Mouse (Mus musculus) left cerebral cortex, postnatal 25 days (tissue): ENCODE results near the gene Pex12. TPM values are rescaled to one million over a fixed set of nuclear protein-coding genes. Genes with fewer than 3 reads are reported as not detected.
"Not testable (repeated sequence)": the region's sequence is repeated elsewhere in the genome, so short reads cannot be mapped to it uniquely, and the experiment has no call there.

Experiments
- DNase-seq, 2 experiments: peaks; one replicate each; pipeline ENCODE4 v3.0.0; 2022; ENCODE audit warnings: low spot score in 2 of 2, mixed read lengths in 1 of 2
- intact Hi-C: fragments of 180-260 bp; cut with DNase I; formaldehyde crosslinking; loops from one replicate; pipeline ENCODE4 v1.15.1; 2025
- total RNA-seq, 2 experiments: library from RNA; stranded (reverse); gene quantifications; 2 replicates each; pipeline ENCODE4 v1.2.3; 2021

Pex12 gene
- 10 to 100 TPM in 1 of 2 experiments, 1 to 10 TPM in 1; 9.5 to 11.6 TPM for total RNA-seq

DNA sequence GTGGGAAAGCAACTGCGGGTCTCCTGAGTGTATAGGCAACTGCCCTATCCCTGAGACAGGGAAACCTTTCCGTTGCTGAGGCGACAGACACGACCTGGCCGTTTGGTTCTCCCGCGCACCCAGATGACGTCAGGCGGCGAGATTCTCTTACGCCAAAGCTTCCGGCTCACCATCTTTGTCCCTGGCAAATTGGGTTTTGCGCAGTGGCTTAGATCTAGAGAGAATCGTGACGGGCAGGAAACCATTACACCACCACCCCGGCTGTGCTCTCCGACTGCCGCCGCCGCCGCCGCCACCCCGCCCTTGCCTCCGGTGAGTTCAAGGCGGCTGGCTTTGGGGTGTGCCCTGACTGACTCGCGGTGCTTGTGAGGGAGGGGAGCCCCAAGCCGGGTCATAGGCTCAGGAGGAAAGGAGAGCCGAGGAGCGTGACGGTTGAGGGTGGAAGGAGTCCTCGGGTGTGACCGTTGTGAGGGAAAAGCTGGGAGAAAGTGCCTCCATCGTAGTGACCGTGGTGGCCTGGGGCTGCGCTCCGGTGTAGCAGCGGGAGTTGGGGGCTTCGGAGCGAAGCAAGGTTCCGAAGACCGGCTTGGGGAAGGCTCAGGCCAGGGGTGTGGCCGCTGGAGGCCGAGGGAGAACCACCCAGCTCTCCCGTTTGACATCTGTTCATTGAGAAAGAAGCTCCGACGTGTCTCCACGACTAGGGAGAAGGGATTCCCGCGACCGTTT lies at the start of gene Pex12:
Gene Pex12 (minus strand): TSS at position 61 of the 726 bp plus-strand sequence.
- peak; percentile 94 to 98 for DNase-seq
- intact Hi-C loops, result no loop called here

DNA sequence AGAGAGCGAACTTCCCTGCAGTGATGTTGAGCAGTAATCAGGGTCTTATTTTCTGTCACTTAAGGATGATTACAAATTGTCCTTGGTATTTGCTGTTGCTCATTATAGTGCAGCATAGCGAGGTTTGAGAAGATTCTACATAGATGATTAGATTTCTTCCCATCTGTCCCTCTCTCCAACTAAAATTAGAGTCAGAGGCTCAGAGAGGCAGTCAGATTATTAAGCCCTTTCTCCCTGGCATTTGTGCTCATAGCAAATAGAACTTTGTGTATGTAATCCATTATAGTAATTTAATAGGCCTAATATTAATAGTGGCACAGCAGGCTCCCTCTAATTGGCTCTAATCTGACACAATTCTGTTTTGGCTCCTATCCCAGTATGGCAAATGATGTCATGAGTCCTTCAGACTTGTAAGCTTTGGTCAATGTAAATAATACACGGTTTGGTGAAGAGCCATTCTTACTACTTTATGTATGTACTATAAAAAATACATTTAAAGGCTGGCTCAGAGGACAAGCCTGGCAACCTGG lies 39.4 kb upstream of the Pex12 start:
- intact Hi-C loops, result no loop called here
- DNase-seq, result no peak

DNA sequence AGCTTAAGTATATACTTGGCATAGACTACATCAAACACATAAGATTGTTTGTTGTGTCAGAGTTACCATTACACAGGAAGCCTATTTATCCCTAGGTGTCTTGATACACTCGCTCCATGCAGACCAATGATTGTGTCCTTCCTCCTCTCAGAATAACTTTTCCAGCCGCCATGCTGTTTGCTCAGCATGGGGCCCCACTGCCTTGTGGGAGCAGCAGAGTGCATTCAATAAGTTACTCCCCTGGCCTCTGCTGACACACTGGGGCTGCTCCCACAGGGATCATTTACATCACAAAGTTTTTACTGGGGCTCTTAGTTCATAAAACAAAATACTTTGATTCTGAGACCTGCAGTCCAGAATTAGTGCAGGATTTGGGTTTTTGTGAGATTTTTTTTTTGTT lies 37.3 kb upstream of the Pex12 start:
- intact Hi-C loops, result no loop called here
- DNase-seq, result no peak

DNA sequence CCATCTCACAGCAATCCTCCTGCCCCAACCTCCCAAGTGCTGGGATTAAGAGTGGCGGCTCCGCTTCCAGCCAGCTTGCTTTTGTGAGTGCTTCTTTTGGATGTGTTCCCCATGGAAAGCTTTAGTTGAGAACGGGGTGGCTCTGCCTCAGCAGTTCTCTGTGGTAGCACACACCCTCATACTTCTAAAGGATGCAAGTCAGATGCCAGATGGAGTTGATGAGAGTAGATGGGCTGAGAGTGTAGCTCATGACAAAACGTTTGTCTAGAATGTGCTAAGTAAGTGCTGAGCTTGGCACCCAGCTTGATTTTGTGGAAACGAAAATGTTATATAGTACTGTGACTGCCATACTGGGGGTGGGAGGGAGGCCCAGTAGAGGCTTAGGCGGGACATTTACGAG lies 33.4 kb upstream of the Pex12 start:
- intact Hi-C loops, result no loop called here
- peak; percentile 26 to 90 for DNase-seq

DNA sequence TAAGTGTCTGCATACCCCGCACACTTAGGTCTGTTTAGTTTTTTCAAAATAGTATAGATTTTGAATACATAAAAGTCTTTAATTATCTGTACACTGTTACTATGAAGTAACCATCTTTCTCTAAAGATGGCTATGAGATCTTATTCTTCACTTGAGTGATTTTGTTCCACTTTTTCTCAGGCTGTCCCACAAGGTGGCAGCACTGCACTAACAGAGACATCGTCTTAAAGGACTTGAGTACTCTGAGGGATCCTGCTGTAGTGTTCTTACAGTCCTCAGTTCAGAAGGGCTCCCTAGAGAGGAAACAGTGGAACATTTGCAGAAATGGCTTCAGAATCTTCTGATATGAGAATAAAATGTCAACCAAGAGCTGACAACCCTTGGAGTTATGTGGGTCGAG lies 25.0 kb upstream of the Pex12 start:
- intact Hi-C loops, result loop anchor here (2.0 kb wide), 1 partner anchor 97 kb away; no protein-coding TSS in a partner anchor
- peak; percentile 44 to 70 for DNase-seq

DNA sequence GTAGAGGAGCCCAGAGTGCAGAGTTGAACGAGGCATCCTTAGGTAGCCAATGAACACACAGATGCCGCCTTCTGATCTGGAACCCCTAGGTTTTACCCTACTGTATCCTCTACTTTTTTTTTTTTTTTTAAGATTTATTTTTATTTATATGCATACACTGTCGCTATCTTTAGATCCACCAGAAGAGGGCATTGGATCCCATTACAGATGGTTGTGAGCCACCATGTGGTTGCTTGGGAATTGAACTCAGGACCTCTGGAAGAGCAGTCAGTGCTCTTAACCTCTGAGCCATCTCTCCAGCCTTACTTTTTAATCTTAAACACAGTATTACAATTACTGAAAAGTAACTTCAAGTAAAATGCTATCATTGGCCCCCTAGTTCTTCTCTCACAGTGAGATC lies 24.3 kb upstream of the Pex12 start:
- not testable (repeated sequence) for DNase-seq
- intact Hi-C loops, result loop anchor here (2.0 kb wide), 1 partner anchor 98 kb away; no protein-coding TSS in a partner anchor

DNA sequence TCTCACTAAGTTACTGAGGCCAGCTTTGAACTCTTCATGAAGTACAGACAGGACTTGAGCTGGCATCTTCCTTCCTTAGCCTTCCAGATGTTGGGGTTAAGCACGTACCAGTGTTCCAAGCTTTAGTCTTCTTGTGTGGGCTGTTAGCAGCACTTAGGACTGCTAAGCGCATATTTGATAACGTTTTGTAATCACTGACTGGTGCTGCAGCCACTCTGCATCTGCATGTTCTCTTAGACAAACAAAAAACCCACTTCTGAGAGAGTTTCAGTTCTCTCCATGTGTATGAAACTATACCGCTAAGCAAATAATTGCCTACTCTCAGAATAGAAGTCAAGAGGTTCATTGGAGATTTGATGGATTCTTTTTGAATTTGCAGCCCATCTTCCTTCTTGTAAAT lies 16.7 kb upstream of the Pex12 start:
- no peak for DNase-seq
- intact Hi-C loops, result no loop called here

DNA sequence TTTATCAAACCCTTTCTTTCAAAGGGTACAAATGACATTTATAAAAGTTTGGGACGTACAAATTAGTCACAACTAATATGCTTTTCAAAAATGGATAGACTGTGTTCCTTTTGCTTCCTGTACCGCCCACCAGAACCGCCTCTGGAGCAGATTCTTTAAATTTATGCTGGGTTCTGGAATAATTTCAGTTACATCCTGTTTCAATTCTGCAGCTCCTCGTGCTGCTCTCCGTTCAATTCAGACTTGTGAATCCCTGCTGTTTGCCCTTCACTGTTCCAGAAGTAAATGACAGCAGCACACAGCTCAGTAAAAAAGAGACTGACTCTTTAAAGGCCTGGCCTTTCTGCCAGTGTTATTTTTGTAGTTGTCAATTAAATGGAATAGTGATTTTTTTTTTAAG lies 10.1 kb upstream of the Pex12 start:
- intact Hi-C loops, result no loop called here
- peak; percentile 61 to 82 for DNase-seq

DNA sequence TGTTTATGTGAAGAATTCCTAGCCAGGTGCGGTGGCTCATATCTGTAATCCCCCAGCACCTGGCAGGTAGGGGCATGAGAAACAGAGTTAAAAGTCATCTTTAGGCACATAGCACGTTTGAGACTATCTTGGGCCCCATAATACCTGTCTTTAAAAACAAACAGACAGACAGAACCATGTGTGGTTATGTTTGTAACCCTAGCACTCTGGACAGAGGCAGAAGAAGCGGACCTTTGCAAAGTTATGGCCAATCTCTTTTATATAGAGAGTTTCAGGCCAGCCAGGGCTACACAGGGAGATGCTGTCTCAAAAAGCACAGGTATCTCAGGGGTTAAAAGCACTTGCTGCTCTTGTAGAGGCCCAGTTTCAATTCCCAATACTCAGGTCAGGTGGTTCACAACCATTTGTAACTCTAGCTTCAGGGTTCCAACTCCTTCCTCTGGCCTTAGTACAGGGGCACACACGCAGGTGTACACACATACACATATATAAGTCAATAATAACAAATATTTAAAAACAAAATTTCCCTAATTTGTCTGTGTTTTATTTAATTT lies 4.4 kb upstream of the Pex12 start:
- intact Hi-C loops, result no loop called here
- DNase-seq, result no peak

DNA sequence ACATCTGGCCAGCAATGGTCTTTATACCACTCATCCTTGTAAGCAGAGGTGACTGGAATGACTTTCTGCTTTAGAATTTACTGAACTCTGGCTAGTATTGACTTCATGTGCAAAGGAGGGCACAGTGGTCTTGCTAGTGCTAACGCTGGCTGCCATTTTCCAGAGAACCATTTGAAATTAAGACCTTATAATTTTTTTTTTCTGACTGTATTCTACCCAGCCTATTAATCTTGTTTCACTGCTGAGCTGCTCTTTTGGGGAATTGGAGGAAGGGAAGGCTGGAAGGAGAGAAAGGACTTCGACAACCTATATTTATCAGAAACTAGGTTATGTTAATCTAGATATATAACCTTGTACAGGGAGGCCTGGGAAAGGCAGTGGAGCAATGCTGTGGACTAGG lies 2.1 kb upstream of the Pex12 start:
- DNase-seq, result no peak
- intact Hi-C loops, result no loop called here

DNA sequence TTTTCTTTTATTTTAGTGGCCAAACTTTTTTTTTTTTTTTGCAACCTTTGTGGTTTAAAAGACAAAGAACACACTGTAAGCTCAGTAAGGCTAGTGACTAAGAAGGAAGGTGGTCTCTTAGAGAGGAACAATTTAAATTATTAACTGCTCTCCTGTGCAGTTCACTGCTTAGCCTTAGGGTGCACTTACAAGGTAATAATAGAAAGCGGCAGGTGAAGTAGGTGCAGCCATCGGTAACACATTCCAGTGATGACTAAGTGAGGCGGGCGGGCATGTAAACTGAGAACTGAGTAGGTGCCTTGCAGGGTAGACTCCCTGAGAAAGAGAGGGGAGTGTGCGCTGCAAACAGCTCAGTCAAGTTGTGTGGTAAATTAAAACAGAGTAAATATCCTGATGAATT lies 1.4 kb upstream of the Pex12 start:
- intact Hi-C loops, result no loop called here
- peak; percentile 16 to 44 for DNase-seq

DNA sequence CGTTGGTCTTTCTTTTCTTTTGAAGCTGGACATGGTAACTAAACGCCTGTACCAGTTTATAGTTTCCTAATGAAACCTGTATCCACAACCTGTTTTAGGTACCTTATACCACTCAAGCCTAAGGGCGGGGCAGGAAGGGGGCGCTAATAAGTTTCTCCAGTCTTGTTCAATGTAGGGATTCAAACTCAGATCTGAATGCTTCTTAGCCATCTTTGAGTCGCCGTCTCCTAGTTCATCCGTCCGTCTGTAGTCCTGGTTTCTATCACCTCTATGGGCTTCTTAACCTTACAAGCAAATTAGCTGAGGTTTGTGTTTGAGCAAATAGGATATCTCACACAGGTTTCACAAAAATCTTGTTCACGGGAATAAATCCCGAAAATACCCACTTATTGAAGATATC lies 262 bp downstream of the Pex12 start:
- intact Hi-C loops, result no loop called here
- DNase-seq, result no peak

DNA sequence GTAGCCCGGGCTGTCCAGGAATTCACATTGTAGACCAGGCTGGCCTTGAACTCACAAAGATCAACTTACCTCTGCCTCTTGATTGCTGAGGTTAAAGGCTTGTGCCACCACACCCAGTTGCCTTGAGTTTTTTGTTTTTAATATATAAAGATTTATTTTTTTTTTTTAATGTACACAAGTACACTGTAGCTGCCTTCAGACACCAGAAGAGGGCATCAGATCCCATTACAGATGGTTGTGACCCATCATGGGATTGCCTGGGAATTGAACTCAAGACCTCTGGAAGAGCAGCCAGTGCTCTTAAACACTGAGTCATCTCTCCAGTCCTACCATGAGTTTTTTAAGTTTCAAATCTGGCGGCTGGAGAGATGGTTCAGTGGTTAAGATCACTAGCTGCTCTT lies 955 bp downstream of the Pex12 start:
- no peak for DNase-seq
- intact Hi-C loops, result no loop called here

DNA sequence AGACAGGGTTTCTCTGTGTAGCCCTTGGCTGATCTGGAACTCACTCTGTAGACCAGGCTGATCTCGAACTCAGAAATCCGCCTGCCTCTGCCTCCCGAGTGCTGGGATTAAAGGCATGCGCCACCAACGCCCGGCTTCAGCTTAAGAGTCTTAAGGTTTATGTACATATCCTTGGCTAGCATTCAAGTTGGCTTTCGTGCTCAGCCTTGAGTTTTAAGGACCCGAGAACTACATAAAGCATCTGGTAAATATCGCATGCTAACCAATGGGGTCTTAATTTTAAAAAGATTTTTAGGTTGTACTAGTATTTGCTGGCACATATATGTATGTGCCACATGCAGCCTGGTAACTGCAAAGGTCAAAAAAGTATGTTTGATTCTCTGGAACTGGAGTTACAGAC lies 2.7 kb downstream of the Pex12 start:
- no peak for DNase-seq
- intact Hi-C loops, result no loop called here

DNA sequence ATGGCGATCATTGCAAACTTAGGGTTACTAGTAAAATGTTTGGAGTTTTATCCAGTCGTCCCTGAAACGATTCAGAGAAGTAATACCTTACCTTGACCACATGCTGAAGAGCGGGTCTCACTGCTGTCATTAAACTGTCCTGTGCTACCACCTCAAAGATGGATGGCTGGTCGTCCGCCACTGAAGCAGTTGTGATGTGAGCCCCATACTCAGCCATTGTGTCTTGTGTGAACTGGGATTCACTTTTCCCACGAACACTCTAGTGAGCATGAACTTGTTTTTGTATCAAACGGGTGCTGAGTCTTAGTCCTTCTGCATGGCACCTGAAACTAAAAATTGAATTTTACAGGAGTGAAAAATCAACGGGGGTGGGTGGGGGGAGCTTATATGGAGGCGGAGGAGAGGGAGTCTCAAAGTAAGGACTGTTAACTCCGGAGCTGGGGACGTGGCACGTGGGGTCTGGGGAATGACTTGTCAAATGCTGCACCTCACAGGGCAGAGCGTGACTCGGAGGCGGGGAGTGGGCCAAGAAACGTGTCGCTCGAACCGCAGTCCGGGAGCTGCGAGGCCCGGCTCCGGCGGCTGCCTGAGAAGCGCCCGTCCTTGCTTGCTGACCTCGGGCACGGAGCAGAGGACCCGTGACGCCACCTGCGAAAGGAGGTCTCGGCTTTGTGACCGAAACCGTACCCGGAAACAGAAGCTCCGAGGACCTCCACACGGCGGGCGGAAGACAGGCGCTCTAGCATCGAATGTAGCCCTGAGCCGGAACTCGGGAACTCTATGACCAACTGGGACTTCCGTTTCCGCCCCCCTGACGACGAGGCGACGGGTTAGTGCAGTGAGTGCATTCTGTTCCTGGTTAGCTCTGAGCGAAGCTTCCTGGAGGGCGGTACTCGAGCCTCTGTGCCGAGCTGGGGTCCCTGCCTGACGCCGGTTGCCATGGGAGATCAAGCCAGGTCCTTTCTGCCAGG lies 3.9 kb downstream of the Pex12 start, which contains the start of gene Ap2b1:
Gene Ap2b1 (plus strand): TSS at position 800 of the 971 bp plus-strand sequence.
- intact Hi-C loops, result no loop called here
- DNase-seq, result peak; percentile 94 to 98

DNA sequence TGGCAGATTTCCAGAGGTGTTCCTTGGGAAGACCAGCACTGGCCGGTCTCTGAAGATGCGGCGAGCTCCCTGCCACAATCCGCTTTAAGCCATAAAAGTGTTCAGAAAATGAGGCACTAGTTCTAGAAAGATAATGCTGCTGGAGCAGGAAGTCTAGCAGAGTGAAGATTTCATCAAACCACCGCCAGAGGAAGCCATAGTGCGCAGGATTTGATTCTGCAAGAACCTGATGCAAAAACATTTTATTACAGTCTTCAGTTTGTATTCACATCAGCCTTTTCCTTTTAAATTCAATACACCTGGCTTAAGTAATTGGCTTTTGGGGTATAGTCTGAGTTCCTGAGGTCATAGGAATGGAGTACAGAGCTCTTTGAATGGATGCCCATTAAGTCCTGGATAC lies 4.6 kb downstream of the Pex12 start:
- peak in 1 of 2 experiments; percentile 21 for DNase-seq
- intact Hi-C loops, result no loop called here

DNA sequence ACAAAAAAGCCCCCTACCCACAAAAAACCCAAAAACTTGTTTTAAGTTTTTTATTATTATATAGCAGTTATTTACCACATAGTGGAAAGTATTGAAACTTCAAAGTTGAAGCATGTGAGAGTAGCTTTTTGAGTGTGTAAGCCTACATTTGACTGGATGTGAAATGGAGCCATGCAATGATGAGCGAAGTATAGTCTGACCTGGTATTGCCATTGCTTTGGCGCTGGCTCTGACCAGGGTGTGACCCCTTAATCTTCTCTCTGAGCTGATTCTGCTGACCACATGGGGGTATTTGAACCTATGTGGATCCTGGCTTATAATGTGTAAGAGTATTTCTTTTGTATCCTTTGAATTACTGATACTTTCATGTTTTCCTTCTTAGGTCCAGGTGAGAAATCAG lies 8.3 kb downstream of the Pex12 start:
- intact Hi-C loops, result no loop called here
- no peak for DNase-seq

DNA sequence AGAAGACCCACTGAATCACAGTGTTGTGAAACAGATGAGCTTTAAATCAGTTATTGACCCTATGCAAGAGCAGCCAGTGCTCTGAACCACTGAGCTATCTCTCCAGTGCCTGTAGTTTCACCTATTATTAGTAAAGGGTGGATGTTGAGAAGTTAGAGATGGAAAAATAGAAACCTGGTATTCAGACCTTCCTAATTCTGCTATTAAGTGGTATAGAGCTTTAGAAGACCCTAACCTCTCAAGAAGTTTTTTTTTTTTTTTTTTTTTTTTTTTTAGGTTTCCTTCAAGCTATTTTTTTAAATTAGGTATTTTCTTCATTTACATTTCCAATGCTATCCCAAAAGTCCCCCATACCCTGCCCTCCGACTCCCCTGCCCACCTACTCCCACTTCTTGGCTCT lies 9.2 kb downstream of the Pex12 start:
- intact Hi-C loops, result no loop called here
- DNase-seq, result no peak

DNA sequence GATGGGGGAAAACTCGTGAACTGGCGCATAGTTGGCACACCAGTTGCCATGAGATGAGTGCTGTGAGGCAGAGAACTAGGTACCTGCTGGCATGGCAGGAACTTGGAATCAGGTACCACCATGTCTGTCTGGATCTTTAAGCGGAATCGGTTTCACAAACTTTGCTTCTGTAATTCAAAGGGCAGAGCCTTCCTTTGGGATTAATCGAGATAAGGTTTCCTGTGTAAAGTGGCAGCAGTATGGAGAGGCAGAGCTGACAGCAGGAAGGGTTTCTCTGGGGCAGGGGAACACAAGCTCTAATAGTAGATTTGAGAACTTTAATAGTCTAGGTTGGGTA lies 10.2 kb downstream of the Pex12 start:
- no peak for DNase-seq
- intact Hi-C loops, result no loop called here
